Mouse (Mus musculus) frontal cortex, adult 2 months (tissue): ENCODE measurements at regions not wholly inside any gene's neighbourhood (a gene's known extent, or its start where the extent isn't known, plus 50 kb on each side); places are given as distances from the start of the nearest gene placed in this dataset.

Experiments used
- DNase-seq, 2 experiments: peaks; one replicate each; pipeline ENCODE4 v3.0.0; 2022; ENCODE audit warnings: low spot score in 1 of 2; ENCODE audit errors: extremely low spot score in 1 of 2

- peak; percentile 73 to 76 for DNase-seq
Observed at GRCm38 (mm10) chr8:34709911-34710733, 598.6 kb upstream of the Gm10131 start.

DNA sequence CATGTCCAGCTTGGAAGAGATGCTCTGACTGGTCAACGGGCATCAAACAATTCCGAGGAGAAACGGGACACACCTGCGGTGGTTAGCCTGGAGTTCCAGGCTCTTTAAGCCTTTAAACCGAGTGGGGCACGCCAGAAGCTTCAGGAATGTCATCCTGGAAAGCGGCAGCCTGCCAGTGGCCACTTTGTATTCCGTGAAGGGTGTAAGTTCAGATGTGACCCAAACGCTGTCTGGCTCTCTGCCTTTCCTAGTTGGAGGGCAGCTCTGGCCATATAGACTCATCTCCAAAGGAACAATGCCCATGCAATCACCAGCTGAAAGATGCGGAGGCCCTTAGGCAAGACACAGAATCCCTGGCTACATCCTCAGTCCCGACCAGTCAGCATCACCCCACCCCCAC lies 597.8 kb upstream of the Gm10131 start:
- DNase-seq = no peak

GRCm38 (mm10) chr8:34703351-34703750 lies 591.8 kb upstream of the Gm10131 start:
- DNase-seq = no peak

DNA sequence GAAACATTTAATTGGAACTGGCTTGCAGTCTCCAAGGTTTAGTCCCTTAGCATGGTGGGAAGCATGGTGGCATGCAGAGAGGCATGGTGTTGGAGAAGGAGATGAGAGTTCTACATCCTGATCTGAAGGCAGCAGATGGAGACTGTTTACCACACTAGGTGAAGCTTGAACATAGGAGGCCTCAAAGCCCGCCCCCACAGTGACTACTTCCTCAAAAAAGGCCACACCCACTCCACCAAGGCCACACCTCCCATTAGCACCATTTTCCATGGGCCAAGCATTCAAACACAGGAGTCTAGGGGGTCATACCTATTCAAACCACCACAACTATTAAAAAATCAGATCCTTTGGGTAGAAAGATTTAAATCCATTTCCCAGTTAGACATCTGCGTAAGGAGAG lies 591.3 kb upstream of the Gm10131 start:
- DNase-seq = no peak

DNA sequence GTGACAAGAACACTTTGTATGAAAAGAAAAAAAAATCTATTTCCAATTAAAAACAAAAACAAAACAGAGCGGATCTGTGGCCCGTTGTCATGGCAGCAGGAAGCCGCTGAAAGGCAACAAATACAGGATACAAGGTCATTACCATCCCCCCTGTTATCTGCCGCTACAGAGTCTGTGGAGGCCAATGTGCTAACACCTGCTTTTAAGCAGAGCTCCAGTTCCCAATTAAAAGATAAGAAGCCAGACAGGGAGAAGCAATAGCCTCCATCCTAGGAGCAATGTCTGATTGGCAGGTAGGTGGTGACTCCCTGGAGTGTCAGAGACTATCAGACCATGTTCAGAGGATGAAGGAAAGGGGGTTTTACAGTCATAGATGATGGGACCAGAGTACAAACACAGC lies 587.5 kb upstream of the Gm10131 start:
- no peak for DNase-seq

DNA sequence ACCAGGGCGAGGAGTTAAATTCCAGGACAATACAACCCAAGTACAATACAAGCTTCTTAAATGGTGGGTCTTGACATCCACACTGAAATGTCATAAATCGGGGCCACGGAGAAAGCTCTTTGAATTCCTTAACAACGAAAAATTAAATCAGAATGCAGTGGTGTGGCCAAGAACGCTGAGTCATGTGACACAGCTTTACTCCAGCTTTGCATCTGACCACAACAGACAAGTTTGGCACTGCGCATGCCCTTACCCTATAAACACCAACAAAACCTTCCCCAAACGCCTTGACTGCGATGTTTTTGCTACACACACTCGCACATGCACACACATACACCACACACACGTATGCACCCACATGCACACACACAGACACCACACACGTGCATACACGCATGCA lies 584.8 kb upstream of the Gm10131 start:
- DNase-seq = no peak

DNA sequence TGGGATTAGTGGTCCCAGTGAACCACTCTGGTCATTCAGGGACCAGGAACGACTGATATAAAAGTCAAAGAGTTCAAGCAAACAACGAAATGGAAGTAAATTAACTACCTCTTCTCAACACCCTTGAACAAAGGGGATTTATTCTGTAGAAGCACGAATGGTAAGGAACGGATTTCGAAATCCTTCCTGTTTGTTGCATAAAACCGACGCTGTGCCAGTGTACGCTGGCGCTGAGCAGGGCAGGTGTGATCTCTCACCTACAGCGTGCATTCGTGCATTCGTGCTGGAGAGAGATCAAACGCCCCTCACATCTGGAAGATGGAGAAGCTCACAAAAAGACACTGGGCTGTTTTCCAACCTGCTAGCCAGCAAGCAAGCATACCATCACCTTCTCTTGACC lies 581.1 kb upstream of the Gm10131 start:
- DNase-seq = no peak

DNA sequence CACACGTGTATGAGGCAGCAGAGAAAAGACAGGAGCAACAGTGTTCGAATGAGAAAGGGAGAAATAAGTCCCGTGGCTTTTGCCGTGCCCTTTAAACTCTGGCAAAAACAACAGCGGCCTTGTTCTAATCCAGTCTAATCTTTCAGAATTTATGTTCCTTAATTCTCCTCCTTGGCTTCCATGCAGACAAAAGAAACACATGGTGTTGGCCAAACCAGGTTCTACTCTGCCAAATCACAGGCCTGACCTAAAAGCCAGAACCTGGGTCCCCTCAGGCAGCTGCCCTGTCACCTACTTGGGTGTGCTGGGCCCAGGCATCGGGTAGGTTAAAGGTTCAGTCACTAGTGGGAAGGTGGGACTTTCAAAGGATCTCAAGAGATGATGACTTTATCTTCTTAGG lies 580.2 kb upstream of the Gm10131 start:
- no peak for DNase-seq

- DNase-seq = no peak
Observed at GRCm38 (mm10) chr8:34689825-34690493, 578.4 kb upstream of the Gm10131 start.

GRCm38 (mm10) chr8:34689049-34689824 lies 577.7 kb upstream of the Gm10131 start:
- no peak for DNase-seq

GRCm38 (mm10) chr8:34688396-34689048 lies 577.0 kb upstream of the Gm10131 start:
- DNase-seq = peak in 1 of 2 experiments; percentile 48

DNA sequence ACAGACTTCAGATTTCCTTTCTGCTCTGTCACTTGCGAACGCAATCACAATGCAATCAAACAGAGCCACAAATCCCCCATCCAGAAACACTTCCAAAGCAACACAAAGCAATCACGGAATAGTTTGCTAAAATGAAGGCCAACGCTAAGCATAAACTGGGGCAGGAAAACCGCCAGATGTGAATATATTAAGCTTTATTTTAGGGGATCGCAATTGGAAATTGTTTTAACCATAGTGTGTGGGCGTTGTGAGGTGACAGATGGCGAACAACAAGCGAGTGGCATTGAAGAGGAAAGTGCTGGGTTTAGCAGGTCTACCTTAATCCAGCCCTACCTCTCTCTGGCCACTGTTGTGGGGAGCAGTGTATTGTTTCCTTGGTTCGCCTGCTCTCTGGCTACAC lies 574.8 kb upstream of the Gm10131 start:
- DNase-seq = peak in 1 of 2 experiments; percentile 51

GRCm38 (mm10) chr8:34684683-34685082 lies 573.1 kb upstream of the Gm10131 start:
- DNase-seq = peak in 1 of 2 experiments; percentile 54

DNA sequence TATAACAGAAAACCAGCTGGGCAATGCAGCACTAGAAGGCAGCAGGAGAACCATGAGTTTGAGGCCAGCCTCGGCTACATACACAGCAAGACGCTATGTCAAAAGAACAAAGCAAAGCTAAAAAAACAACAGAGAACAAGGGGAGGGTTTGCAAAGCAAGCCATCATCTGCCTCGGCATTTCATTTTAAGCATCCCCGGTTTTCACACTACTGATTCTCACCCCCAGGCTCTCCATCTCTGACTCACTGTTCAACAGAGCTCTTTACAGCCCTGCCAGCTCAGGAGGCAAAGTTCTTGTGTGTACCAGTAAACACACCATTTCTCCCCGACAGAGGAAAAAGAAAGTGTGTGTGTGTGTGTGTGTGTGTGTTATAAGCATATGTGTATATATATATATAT lies 571.6 kb upstream of the Gm10131 start:
- DNase-seq = peak; percentile 60 to 74

DNA sequence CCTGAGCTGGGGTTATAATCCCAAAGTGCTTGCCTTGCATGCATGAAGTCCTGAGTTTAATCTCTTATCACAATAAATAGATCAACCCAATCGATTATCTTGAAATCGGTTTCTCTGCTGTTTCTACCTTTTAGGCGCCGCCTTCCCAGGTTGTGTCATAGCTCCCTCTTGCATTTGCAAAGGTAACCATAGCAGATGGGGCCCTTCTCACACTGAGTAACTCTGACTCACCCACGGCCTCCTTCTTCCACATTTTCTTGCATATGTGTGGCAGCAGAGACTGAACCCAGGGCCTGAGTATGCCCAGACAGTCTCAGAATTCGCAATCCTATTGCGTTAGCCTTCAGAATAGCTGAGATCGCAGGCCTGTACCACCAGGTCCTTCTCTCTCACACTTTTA lies 570.7 kb upstream of the Gm10131 start:
- DNase-seq = peak in 1 of 2 experiments; percentile 62

DNA sequence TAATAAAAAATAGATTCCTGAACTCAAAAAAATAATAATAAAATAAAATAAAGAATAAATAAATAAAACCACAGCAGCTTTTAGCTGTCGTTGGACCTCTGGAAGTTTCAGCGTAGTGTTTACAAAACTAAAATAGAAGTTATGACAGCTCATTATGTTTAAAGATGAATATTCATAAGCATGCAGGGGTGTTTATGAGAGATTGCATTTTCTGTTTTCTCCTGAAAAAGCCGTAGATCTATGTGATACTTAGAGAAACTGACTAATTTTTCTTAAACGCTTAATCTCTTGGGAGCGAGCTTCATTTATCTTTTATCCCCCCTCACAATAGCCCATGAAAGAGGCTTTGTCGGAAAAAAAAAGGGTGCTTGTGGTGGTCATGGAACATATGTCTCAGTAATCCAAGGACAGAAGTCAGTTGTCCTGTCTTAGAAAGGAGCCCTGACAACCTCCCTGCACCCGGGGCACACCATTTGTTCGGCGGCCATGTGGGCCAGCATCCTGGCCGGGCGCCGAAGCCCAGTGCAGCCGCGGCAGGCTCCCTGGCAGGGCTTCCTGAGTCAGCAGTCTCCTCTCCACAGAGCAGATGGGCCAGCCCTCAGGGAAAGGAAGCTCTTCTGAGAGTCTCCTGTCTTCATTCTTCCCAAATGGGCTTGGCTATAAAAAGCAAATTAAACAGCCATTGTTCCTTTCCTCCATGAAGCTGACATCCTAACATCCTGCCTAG lies 568.2 kb upstream of the Gm10131 start:
- peak in 1 of 2 experiments; percentile 71 for DNase-seq

DNA sequence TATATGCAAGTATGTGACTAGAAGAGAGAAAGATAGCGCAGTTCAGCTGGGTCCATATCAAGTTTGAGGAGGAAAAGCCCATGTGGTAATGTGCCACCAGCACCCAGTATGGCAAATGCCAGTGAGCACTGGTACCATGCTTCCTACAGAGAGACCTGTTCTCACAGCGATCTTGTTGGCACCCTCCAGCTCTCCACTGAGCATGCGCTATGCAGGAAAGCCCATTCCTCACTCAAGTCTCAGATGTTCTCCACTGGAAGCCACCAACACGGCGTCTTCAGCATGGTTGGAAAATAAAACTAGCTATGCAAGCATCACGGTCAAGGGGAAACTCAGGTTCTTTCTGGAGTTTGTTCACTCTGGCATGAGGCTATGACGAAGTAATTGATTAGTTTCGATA lies 567.3 kb upstream of the Gm10131 start:
- no peak for DNase-seq

GRCm38 (mm10) chr8:34671716-34672115 lies 560.2 kb upstream of the Gm10131 start:
- DNase-seq = no peak

DNA sequence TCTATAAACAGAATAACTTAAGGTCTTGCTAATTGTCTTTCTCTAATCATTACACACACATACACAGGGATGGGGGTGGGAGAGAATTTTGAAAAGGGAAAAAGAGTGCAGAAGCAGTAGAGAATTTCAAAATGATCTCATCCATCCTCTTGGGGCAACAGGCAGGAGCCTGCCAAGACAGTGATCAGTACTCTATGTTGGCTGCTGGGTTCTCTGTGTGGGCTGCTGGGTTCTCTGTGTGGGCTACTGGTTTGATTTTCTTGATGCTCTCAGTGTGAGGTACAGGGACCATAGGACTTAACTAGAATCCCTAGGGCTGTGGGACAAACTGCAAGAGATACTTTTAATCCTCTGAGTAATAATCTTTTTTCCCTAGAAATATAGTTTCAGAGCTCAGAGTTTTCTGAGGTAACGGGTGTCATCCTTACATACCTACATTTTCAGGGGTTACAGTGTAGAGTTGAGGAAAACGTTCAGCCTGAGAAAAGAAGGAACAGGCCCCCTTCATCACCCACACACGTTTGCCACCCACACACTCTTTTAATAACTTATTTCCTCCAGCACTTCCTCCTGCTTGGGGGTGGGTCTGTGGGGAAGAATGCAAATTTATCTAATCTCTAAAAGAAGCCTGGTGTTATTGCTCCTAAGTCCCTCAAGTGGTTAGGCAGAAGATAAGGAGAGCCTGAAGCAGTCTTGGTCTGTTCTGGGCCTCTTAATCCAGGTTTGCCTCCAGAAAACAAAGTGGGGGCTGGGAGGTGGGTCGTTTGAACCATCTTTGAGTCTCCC lies 559.6 kb upstream of the Gm10131 start:
- DNase-seq = no peak
